Mouse (Mus musculus) kidney, postnatal 25 days (tissue): ENCODE data around the gene Tbl1xr1.

Source experiments
- DNase-seq, 2 experiments: peaks; one replicate each; pipeline ENCODE4 v3.0.0; 2021; ENCODE audit warnings: mixed read lengths in 2 of 2

The Tbl1xr1 gene

GRCm38 (mm10) chr3:22090431-22091265 is 14.2 kb downstream of the Tbl1xr1 start:
- peak; percentile 80 to 85 for DNase-seq

DNA sequence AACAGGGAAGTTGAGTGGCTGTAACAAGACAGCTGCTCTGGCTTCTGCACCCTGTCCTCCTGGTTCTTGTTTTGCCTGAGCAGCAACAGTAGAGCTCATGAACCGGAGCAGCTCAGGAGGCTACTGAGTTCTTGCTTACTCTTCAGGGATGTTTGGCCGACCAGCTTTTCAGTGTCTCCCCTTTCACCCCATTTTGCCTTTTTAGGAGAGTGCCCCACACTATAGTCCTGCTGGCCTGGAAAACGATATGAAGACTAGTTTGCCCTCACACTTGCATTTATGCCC is 14.8 kb downstream of the Tbl1xr1 start:
- peak; percentile 18 to 60 for DNase-seq

GRCm38 (mm10) chr3:22091681-22092080 is 15.2 kb downstream of the Tbl1xr1 start:
- no peak for DNase-seq

DNA sequence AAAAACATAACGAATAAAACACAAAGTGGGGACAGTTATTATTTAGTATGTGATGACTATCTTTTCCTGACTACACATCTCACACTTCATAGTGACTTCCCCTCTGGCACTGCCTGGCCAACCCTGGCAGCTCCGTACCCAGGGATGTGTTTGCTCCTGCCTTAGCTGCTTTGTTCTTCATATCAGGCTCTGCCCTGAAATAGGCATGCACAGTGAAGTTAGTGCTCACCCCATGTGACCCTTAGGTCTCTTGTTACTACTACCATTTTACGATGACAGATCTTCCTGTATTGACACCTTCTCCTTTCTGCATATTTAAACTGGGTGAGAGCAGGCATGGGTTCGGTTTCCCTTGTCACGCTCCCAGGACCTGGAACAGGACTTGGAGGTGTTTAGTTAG is 16.3 kb downstream of the Tbl1xr1 start:
- DNase-seq = no peak

DNA sequence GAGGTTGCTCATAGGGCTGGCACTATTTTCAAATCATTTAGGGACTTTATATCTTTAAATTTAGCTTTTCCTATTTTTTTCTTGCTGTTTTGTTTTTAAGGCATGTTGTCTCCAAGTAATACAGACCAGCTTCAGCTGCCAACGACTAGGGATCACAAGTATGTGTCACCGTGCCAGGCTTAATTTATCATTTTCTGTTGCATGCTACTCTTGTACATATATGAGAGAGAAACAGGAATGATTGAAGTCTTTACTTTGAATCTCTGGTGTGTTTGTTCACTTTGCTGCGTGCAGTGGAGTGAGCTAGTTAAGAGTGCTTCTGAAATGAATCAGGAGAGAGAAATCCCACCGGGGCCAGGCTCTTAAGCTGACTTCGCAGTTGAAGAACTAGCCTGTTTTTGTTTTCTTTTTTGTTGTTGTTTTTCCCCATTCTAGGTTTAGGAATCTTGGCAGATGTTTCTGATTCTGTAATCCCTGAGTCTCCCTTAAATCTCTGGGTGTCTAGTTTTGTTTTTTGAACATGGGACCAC is 27.6 kb downstream of the Tbl1xr1 start:
- no peak for DNase-seq

GRCm38 (mm10) chr3:22105471-22105870 is 29.0 kb downstream of the Tbl1xr1 start:
- no peak for DNase-seq

DNA sequence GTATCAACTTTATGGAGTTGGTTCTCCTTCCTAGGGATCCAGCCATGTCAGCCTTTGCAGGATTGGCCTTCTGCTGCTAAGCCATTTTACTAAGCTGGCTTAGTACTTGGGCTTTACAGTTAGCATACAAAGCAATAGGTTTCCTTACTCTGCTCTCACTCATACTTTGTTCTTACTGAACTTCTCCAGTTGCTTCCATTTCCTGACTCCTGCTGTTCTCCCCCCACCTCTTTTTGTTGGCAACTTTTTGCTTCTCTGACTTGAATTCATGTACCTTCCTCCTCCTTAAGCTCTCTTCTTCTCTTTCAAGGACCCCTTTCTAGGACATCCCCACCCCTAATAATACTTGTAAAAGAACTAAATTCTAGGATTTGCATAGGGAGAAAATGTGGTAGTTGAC is 31.6 kb downstream of the Tbl1xr1 start:
- no peak for DNase-seq

DNA sequence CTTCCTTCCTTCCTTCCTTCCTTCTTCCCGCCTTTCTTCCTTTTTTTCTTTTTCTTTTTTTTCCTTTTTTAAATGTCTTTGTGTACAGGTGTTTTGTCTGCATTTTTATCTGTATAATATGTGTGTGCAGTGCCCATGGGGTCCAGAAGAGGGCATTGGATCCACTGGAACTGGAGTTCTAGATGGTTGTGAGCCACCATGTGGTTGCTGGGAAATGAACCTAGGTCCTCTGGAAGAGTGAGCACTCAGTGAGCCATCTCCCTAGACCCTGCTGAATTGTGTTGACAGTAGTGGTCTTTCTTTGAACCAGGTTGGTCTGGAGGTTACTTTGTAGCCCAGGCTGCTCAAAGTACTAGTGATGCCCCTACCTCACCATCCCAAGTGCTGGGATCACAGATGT is 33.2 kb downstream of the Tbl1xr1 start:
- no peak for DNase-seq

DNA sequence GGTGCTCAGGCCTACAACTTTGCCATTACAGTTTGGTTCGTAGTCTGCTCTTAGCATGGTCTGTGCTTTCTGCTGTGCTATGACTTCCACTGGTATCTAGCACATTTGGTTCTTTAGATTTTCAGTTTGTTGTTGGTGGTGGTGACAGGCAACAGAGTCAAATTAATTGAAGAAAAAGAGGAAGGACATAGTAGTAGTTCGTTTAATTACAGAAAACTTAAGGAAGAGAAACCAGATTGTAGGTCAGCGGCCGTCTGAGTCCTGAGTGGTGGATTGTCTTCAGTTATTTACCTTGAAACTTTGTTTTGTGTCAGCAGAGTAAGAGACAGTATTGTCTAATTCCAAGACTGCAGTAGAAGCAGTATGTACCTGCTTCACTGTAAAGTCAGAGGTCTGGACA is 37.3 kb downstream of the Tbl1xr1 start:
- no peak for DNase-seq

- peak; percentile 20 to 50 for DNase-seq
Observed at GRCm38 (mm10) chr3:22115221-22115620, 38.8 kb downstream of the Tbl1xr1 start.

- DNase-seq = no peak
Observed at GRCm38 (mm10) chr3:22115678-22116077, 39.2 kb downstream of the Tbl1xr1 start.

DNA sequence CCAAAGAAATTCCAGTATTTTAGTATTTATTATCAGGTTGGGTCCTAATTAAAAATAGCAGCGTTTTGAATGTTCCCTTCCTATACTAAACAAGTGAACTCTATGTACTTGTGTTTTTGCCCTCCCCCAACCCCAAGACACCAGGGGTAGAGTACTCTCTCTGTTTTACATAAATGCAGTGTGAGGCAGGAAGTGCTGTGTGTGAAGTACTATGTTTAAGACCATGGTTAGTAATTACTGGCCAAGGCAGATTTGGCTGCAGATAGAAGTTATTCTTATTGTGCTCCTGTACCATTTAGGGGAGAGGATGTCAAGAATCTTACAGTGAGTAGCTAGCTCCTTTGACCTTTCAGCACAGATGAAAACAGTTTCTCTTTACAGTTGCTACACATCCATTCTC is 39.7 kb downstream of the Tbl1xr1 start:
- no peak for DNase-seq

DNA sequence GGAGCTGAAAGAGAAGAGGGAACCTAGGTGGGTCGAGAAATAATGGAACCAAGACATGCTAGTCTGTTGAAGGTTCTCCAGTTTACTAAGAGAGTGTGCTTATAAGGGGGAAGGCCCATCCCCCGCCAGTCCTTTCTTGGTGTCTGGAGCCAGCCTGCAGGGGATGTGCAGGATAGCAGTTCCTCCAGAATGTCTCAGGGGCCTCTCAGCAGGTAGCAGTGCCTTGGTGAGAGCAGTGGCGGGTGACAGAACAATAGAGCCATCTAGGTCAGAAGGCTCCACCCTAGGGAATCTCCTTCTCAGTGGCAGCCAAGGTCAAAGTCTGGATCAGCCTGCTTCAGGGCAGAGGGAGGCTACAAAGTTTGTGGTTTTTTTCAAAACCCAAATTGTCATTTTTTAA is 45.3 kb downstream of the Tbl1xr1 start:
- peak; percentile 45 to 56 for DNase-seq

GRCm38 (mm10) chr3:22123145-22123544 is 46.7 kb downstream of the Tbl1xr1 start:
- no peak for DNase-seq

DNA sequence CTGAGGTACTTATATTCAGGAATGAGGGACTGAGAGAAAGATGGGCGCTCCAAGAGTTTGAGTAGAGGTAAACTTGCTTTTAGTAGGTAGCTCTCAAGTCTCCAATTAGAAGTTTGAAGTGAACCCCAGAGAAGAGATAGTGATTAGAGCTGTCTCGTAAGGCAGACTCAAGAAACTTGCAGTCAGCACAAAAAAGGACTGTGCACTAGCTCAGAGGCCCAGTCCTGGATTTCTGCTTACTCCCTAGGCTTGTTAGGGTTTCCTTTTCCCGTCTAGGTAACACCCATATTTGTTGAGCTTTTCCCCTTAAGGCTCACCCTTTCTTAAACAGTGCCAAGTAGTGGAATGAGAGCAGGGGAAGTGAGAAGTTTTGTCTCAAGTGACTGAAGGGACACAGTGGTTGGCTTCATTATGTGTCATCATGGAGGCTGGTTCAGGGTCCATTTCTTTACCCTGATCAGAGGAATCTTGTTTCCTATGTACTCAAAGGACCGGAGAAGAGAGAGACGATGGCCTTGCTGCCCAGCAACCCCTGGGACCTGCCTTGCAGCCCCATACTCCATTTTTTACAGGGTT is 49.9 kb downstream of the Tbl1xr1 start:
- DNase-seq = no peak

GRCm38 (mm10) chr3:22131277-22131676 is 54.8 kb downstream of the Tbl1xr1 start:
- no peak for DNase-seq

- no peak for DNase-seq
Observed at GRCm38 (mm10) chr3:22133626-22134025, 57.2 kb downstream of the Tbl1xr1 start.

GRCm38 (mm10) chr3:22137793-22138579 is 61.5 kb downstream of the Tbl1xr1 start:
- no peak for DNase-seq

- no peak for DNase-seq
Observed at GRCm38 (mm10) chr3:22138580-22139099, 62.2 kb downstream of the Tbl1xr1 start.

- DNase-seq = no peak
Observed at GRCm38 (mm10) chr3:22140111-22140658, 63.7 kb downstream of the Tbl1xr1 start.

- DNase-seq = no peak
Observed at GRCm38 (mm10) chr3:22141984-22142719, 65.7 kb downstream of the Tbl1xr1 start.
